Comparison of ENCODE assay signal across 9 mouse cellular contexts in the genomic region with DNA sequence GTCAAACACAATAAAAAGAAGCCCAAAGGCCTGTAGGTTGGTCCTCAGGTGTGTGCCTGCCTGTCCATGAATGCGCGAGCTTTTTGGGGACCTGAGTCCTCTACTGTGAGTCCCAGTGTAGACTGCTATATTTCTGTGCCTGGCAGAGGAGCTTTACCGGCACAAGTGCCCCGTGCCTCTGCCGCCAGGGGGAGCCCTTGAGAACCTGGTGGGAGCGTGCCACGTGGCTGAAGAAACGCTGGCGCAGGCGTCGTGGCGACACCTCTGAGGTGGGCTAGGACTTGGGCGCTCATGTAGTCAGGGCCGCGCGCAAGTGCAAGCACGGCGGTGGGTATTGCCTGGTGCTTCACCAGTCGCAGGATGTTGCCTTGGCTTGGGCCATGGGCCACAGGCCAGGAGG. TPM values are rescaled to one million over a fixed set of nuclear protein-coding genes. Genes with fewer than 3 reads are reported as not detected.
DNase-seq lines count a peak whose midpoint lies in the region; ATAC-seq and TF ChIP-seq lines count a peak whose summit lies in the region.
"Had no signal": no experiment of that assay in that cellular context is flagged by ENCODE, and none has a peak within 500 bp of the region (broad histone marks: within the 10 kb centered on the region; RNA-seq: fewer than 3 reads in every experiment).

A gene (plus strand): TSS at position 281 of the 400 bp plus-strand sequence.

- no peak for DNase-seq in embryonic facial prominence, embryonic 10.5 days (ENCODE audit: low spot score)
- DNase-seq in thymus, adult 2 months, result no peak
- DNase-seq in thymus, adult 18-20 months, result no peak
- DNase-seq in large intestine, adult 2 months (ENCODE audit: low read depth, low spot score), result no peak
- DNase-seq in spleen, adult 2 months (ENCODE audit: low read depth in 1 of 2, low spot score in 2 of 2), result peak in 1 of 2 experiments; percentile 42
- DNase-seq in retina, postnatal 1 day, result no peak

- TF ChIP-seq CTCF in thymus, adult 2 months (IDR thresholded peaks at IDR 0.05; ENCODE audit: borderline replicate concordance, control insufficient read depth, extremely low read depth, insufficient read depth, low read length, poor library complexity), result peak; percentile 43; the same call in 1 of the 2 replicates
- TF ChIP-seq CTCF in spleen, adult 2 months (IDR thresholded peaks at IDR 0.05; ENCODE audit: extremely low read depth, insufficient read depth, insufficient read length, insufficient replicate concordance), result peak; percentile 41; the same call in 1 of the 2 replicates

- TF ChIP-seq POLR2A in thymus, adult 2 months (IDR thresholded peaks at IDR 0.05; ENCODE audit: control insufficient read depth, extremely low read depth, insufficient read depth, low read length, poor library complexity), result 0 out of 2 replicates have a peak, but pooled peaks have one; percentile 8
- TF ChIP-seq POLR2A in spleen, adult 2 months (IDR thresholded peaks at IDR 0.05; ENCODE audit: low read depth, low read length), result no peak

- 0 out of 2 replicates have a peak within 1 kb of the TSS, but pooled peaks have one; percentile 27 for H3K9ac ChIP-seq in embryonic facial prominence, embryonic 13.5 days
- no peak within 1 kb of the TSS for H3K9ac ChIP-seq in hindbrain, embryonic 12.5 days
- H3K9ac ChIP-seq: heart, embryonic 13.5 days had no signal

- 88% methylated on average over 19 of the region's 19 CpGs for WGBS in embryonic facial prominence, embryonic 13.5 days
- 90% methylated on average over 19 of the region's 19 CpGs for WGBS in embryonic facial prominence, embryonic 10.5 days
- WGBS in thymus, adult 2 months, result 91% methylated on average over 19 of the region's 19 CpGs
- WGBS in large intestine, adult 2 months, result 82% methylated on average over 19 of the region's 19 CpGs
- WGBS in spleen, adult 2 months, result 85% methylated on average over 19 of the region's 19 CpGs
- WGBS in hindbrain, embryonic 12.5 days, result 85% methylated on average over 19 of the region's 19 CpGs

- H3K36me3 ChIP-seq in embryonic facial prominence, embryonic 13.5 days, result peaks cover 68% of the 10 kb centered on the region
- peaks cover 73% of the 10 kb centered on the region for H3K36me3 ChIP-seq in embryonic facial prominence, embryonic 10.5 days (replicated peaks)
- H3K36me3 ChIP-seq in thymus, adult 2 months (ENCODE audit: control insufficient read depth, insufficient read depth, low read length), result peaks cover 66% of the 10 kb centered on the region
- peaks cover 64% of the 10 kb centered on the region for H3K36me3 ChIP-seq in spleen, adult 2 months (ENCODE audit: control insufficient read depth, insufficient read depth, low read length)
- peaks cover 65% of the 10 kb centered on the region for H3K36me3 ChIP-seq in hindbrain, embryonic 12.5 days

- ATAC-seq in embryonic facial prominence, embryonic 13.5 days (ENCODE audit: insufficient number of reproducible peaks, insufficient read depth, low FRiP score, low TSS enrichment, low read depth), result no peak
- no peak for ATAC-seq in hindbrain, embryonic 12.5 days (ENCODE audit: low FRiP score)

- no peak within 1 kb of the TSS for H3K4me2 ChIP-seq in embryonic facial prominence, embryonic 13.5 days
- H3K4me2 ChIP-seq in hindbrain, embryonic 12.5 days (replicated peaks), result no peak within 1 kb of the TSS
- H3K4me2 ChIP-seq: heart, embryonic 13.5 days had no signal

- no peaks in the 10 kb centered on the region for H3K9me3 ChIP-seq in embryonic facial prominence, embryonic 13.5 days
- H3K9me3 ChIP-seq in embryonic facial prominence, embryonic 10.5 days, result no peaks in the 10 kb centered on the region
- H3K9me3 ChIP-seq in hindbrain, embryonic 12.5 days (replicated peaks), result no peaks in the 10 kb centered on the region
- H3K9me3 ChIP-seq: heart, embryonic 13.5 days had no signal

- peaks cover 29% of the 10 kb centered on the region for H3K27me3 ChIP-seq in embryonic facial prominence, embryonic 13.5 days
- peaks cover 38% of the 10 kb centered on the region for H3K27me3 ChIP-seq in embryonic facial prominence, embryonic 10.5 days (replicated peaks; ENCODE audit: low read depth, poor library complexity, severe bottlenecking)
- no peaks in the 10 kb centered on the region; the same call in 1 of the 2 replicates for H3K27me3 ChIP-seq in thymus, adult 2 months (ENCODE audit: control insufficient read depth, insufficient read depth, low read length)
- H3K27me3 ChIP-seq in spleen, adult 2 months (ENCODE audit: control insufficient read depth, insufficient read depth, low read length), result no peaks in the 10 kb centered on the region
- peaks cover 29% of the 10 kb centered on the region for H3K27me3 ChIP-seq in hindbrain, embryonic 12.5 days

- H3K27ac ChIP-seq in embryonic facial prominence, embryonic 13.5 days, result no peak within 1 kb of the TSS
- no peak within 1 kb of the TSS for H3K27ac ChIP-seq in embryonic facial prominence, embryonic 10.5 days (replicated peaks)
- no peak within 1 kb of the TSS for H3K27ac ChIP-seq in thymus, adult 2 months (ENCODE audit: control insufficient read depth, insufficient read depth, low read length)
- H3K27ac ChIP-seq in spleen, adult 2 months (ENCODE audit: insufficient read depth, low read length), result no peak within 1 kb of the TSS
- no peak within 1 kb of the TSS for H3K27ac ChIP-seq in hindbrain, embryonic 12.5 days
- H3K27ac ChIP-seq: heart, embryonic 13.5 days had no signal

- no peak within 1 kb of the TSS for H3K4me3 ChIP-seq in embryonic facial prominence, embryonic 13.5 days
- no peak within 1 kb of the TSS for H3K4me3 ChIP-seq in embryonic facial prominence, embryonic 10.5 days
- no peak within 1 kb of the TSS for H3K4me3 ChIP-seq in thymus, adult 2 months (ENCODE audit: control insufficient read depth, insufficient read depth, low read length)
- H3K4me3 ChIP-seq in spleen, adult 2 months (ENCODE audit: extremely low read depth, insufficient read depth, insufficient read length), result no peak within 1 kb of the TSS
- no peak within 1 kb of the TSS; the same call in 1 of the 2 replicates for H3K4me3 ChIP-seq in hindbrain, embryonic 12.5 days
- H3K4me3 ChIP-seq: heart, embryonic 13.5 days had no signal

- peaks cover 24% of the 10 kb centered on the region for H3K4me1 ChIP-seq in embryonic facial prominence, embryonic 13.5 days
- peaks cover 26% of the 10 kb centered on the region for H3K4me1 ChIP-seq in embryonic facial prominence, embryonic 10.5 days
- H3K4me1 ChIP-seq in thymus, adult 2 months (replicated peaks; ENCODE audit: control insufficient read depth, insufficient read depth, low read length), result peaks cover 10% of the 10 kb centered on the region
- peaks cover 5% of the 10 kb centered on the region for H3K4me1 ChIP-seq in spleen, adult 2 months (ENCODE audit: control insufficient read depth, insufficient read depth, insufficient read length)
- H3K4me1 ChIP-seq in hindbrain, embryonic 12.5 days, result peaks cover 10% of the 10 kb centered on the region

RNA-seq across cellular contexts. Expression of the gene that starts here (rescaled TPM):
- 7.0 and 8.6 TPM in 2 replicates for polyA plus RNA-seq in embryonic facial prominence, embryonic 13.5 days (2015; fragmentation: Nextera tagmentation; extraction: Ambion mirVana)
- polyA plus RNA-seq in embryonic facial prominence, embryonic 10.5 days (2016; fragmentation: Nextera tagmentation; extraction: Ambion mirVana), result 9.0 and 9.2 TPM in 2 replicates
- 576 and 646 TPM in 2 replicates for polyA plus RNA-seq in thymus, adult 2 months (2012; rRNA removed)
- 67.0 and 85.5 TPM in 2 replicates for polyA plus RNA-seq in large intestine, adult 2 months (2012; rRNA removed)
- 328 and 407 TPM in 2 replicates for polyA plus RNA-seq in spleen, adult 2 months (2012; rRNA removed)
- polyA plus RNA-seq in hindbrain, embryonic 12.5 days (2016; fragmentation: Nextera tagmentation; extraction: Ambion mirVana), result 7.6 and 8.0 TPM in 2 replicates
